Mouse (Mus musculus): ENCODE measurements around the gene Arhgap6.

The Arhgap6 gene

DNA sequence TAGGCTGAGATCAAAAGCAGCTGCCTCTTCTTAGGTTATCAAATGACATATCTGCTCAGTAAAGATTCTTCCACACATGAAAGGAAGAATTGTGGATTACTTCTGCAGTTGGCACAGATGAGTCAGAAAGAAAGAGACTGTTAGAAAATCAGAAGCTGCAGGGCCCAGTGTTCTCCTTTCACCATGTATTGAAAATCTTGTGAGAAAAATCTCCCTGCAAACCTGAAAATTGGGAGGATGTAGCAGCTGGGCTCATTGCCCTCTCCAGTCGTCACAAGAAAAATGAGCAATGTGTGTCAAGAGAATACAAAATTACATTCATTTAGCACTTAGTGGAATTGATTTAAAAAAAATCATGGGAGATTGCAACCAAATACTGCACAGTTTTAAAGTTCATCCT is 180.5 kb downstream of the Arhgap6 start:
- ChIA-PET CTCF (no interaction called here), POLR2A (no interaction called here)

DNA sequence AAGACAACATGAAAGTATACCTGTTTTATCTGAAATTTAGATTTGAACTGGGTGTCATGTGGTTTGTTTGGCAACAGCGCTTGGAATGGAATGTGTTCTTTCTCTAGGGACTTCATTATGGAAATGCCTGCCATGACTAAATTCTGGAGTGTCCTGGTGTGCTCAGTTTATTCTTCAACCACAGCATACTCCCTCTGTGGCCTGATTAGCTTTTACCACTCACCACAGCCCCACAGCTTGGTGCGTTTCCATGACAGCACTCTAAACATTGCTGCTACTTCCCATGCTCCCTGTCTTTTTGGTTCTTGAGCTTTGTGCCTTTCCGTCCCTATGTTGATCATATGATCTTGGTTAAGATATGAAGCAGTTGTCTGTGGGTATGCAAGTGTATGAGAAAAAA is 182.9 kb downstream of the Arhgap6 start:
- CTCF ChIA-PET, result no interaction called here
- POLR2A ChIA-PET, result no interaction called here

DNA sequence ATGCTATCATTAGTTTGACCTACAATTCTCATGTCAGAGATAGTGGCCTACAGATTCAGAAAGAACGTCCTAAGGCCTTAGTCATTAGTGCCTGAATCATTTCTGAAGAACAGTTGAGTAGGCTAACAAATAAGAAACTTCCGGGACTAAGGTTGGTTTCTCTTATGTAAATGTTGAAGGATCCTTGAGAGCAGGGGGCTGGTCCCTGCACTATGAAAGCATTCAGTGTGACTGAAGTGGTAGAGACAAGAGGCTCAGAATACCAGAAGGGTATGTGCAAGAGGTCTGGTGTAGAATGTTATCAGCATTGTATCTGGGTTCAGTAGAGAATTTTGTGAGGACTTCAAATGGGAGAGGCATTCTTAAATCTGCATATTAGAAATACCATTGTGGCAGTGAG is 185.5 kb downstream of the Arhgap6 start:
- ChIA-PET CTCF (no interaction called here), POLR2A (no interaction called here)

DNA sequence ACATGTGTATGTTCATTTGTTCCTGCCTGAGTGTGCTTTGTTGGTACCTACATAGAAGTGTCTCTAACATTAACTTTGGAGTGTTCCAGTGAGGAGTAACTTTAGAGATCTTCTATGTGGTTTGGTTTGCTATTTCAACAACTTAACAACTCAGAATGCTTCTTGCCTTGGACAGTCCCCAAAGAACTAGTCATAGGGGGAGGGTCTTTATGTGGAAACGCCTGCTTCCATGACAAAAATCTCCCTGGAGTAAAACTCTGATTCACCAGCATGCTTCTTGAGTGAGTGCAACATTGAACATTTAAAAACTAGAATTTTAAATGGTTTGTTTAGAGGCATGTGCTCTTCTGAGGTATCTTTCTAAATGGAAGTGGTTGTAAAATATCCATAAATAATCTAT is 212.2 kb downstream of the Arhgap6 start:
- ChIA-PET CTCF (no interaction called here), POLR2A (no interaction called here)

GRCm38 (mm10) chrX:169012701-169013100 is 217.8 kb downstream of the Arhgap6 start:
- POLR2A ChIA-PET, result no interaction called here
- CTCF ChIA-PET, result no interaction called here

DNA sequence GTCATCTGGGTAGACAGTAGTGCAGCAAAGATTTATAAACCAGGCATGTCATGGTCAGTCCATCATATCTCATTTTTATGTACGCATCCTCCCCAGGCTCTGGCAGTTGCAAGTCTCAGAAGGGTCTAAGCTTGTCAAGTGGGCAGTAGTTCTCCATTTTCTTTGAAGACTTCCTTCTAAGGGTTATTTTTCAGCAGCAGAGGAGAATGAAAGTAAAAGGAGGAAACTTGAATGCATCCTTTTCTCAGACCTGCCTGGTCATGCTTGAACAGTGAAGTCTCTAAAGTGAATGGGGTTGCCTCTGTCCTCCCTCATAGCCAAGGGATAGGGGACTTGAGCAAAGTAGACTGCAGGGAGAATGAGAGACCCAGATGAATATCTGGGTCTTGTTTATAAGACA is 239.5 kb downstream of the Arhgap6 start:
- CTCF ChIA-PET, result no interaction called here

DNA sequence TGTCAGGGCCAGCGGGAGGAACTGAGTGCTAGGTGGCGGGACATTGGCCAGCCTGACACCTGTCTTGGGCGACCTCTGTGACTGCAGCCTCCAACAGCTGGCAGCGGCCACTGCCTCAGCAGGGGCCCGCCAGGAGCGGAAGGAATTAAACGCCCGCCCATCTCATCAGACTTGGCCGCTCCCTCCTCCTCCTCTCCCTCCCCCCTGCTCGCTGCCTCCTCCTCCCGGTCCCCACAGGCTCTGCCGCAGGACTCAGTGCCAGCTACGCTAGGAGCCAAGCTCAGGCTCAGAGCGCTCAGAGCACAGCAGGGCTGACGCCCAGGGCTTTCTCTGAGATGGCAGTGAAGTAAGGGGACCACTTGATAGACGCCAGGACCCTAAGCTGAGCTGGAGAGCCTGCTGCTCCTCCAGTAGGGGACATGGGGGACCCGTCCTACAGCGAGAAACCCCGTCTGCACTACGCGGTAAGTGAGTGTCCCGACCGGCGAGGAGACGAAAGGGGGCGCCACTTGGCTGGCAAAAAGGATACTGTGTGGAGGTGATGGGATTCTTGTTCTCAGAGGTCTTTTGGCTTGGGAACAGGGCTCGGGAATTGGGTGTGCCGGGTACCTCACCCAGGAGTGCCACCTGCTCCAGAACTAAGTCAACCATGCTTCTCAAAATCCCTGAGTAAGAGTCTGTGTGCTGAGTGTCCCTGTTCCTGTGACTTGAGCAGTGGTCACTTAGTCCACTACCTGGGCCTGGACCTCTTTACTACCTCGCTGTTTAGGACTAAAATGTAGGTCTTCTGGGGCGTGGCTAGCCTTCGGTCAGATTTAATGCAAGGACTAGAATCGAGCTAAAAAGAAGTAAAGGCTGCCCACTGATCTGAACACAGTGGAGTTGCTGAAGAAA is 241.8 kb downstream of the Arhgap6 start:
- ChIA-PET CTCF (interaction anchor here in 1 of 4 experiments (1.1 kb wide), 1 partner anchor 267 kb away, joined by 5 read pairs; no protein-coding TSS in a partner anchor), POLR2A (interaction anchor here in 1 of 4 experiments (0.6 to 1.0 kb wide), 2 partner anchors 8 to 17 kb away, joined by 3 read pairs; no protein-coding TSS in a partner anchor)

More for the DNA sequence above, 239.5 kb downstream of the Arhgap6 start:
- POLR2A ChIA-PET, result no interaction called here

DNA sequence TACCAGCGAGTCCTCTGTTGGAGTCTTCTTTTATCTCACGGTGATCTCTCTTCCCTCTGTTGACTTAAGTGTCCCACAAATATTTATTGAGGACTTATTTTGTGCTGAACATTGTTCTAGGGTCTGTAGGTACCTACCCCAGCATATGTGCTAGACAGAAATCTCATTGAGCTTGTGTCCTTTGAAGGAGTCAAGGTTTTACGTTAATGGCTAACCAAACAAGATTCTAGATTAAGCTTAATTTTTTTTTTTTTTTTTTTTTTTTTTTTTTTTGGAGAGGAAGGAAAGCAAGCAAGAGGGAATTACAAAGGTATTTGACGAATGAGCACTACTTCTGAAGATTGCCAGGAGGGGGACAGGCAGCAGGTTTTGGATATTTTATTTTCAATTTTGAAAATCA is 242.5 kb downstream of the Arhgap6 start:
- ChIA-PET POLR2A (interaction anchor here in 1 of 4 experiments (0.6 kb wide), 1 partner anchor 9 kb away, joined by 3 read pairs; no protein-coding TSS in a partner anchor), CTCF (no interaction called here)

DNA sequence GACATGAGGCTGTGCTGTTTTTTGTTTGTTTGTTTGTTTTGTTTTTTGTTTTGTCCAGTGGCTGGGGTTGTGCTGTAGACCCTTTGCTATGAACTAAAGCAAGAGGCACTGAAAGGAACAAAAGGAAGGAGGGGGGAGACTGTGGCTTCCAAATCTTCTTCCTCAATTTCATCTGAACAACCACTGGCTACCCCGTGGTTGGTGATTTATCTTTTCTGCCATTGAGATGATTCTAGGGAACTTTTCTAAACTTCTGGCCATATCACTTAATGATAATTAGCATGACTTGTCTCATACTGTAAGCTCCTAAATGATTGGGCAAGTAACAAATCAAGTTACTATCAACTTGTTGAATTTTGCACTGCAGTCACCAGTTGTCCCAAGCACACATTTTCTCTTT is 249.0 kb downstream of the Arhgap6 start:
- CTCF ChIA-PET, result no interaction called here
- POLR2A ChIA-PET, result no interaction called here

GRCm38 (mm10) chrX:169047595-169047994 is 252.7 kb downstream of the Arhgap6 start:
- ChIA-PET CTCF (no interaction called here), POLR2A (no interaction called here)

GRCm38 (mm10) chrX:169049550-169049949 is 254.7 kb downstream of the Arhgap6 start:
- CTCF ChIA-PET, result no interaction called here
- POLR2A ChIA-PET, result no interaction called here

DNA sequence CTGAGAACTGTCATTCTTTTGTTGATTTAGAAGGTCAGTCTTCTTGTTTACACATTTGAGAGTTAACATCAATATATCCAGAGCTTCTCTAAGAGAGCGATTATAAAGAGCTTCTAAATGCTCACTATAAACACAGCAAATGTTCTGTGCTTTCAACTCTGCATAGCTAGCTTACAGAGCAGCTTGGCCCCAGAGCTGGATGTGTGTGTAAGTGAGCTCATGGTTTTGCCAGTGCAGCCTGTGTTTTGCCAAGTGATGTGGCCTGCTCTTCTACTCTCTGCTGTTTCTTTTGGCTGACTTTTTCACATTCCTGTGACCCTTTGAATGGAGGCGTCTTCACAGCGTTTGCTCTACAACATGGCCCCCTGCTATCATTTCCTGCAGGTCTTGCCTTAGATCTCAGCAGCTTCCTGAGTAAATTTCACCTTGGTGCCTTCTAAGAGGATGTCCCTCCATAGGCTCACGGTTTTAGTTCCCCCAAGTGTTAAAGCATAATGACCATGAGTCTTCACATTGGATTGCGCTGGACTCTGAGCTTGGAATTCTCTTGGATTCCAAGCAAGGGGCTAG is 259.1 kb downstream of the Arhgap6 start:
- POLR2A ChIA-PET, result interaction anchor here in 1 of 4 experiments (1.1 kb wide), 1 partner anchor 18 kb away, joined by 3 read pairs; no protein-coding TSS in a partner anchor
- CTCF ChIA-PET, result interaction anchor here in 1 of 4 experiments (0.6 kb wide), 1 partner anchor 32 kb away, joined by 3 read pairs; no protein-coding TSS in a partner anchor

GRCm38 (mm10) chrX:169062555-169062954 is 267.7 kb downstream of the Arhgap6 start:
- ChIA-PET CTCF (no interaction called here), POLR2A (no interaction called here)

DNA sequence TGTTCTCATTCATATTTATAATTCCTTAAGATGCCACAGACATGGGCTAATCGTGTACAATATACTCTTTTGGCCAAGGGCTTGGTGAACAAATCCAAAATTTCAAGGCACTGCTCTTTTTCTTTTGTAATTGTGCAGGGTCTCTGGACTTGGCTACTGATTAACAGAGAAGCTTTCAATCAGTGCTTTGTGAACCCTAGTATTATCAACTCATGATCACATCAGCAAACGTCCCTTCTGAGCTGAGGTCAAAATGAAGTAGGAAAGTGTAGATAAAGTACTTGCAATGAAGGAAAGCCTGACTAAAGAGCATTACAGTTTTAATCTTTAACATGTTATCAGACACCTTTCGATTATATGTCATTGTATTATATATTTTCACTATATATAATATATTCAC is 270.4 kb downstream of the Arhgap6 start:
- POLR2A ChIA-PET, result no interaction called here
- CTCF ChIA-PET, result no interaction called here

- CTCF ChIA-PET, result no interaction called here
- POLR2A ChIA-PET, result no interaction called here
These were observed 271.0 kb downstream of the Arhgap6 start for GRCm38 (mm10) chrX:169065922-169066321.

DNA sequence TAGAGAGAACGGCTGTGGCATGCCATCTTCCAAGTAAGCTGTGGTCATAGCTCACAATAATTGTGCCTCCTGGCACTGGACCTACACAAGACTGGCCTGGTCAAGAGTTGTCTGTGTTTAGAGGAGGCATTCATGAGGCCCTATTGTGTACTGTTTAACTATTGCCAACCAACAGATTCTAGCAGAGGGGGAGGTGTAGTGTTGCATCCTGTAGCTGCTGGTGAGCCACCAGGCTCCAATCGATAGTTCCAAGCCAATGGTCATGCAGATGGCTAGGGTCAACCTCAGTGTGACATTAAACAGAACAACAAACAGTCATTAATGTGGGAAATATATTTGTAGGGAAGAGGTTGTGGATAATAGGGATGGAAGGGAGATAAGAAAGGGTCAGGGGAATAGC is 280.1 kb downstream of the Arhgap6 start:
- ChIA-PET POLR2A (no interaction called here), CTCF (no interaction called here)

- POLR2A ChIA-PET, result no interaction called here
- CTCF ChIA-PET, result no interaction called here
These were observed 286.7 kb downstream of the Arhgap6 start for GRCm38 (mm10) chrX:169081609-169082008.

DNA sequence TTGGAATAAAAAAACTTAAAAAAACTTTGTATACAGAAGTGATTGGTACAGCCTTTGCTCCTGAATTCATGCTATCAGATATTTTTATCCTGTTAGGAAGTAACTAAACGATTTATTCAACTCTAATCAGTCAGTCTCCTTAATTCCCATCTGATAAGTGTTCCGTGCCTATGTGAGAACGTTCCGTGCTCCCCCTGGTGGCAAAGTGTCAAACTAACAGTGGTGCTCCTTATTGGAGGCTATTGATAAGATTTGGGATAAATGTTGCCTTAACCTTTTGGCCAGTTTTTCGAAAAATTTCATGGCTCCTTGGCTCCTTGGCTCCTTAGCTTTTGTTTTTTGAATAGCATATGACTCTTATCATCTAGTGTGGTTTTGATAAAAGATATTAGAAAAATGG is 291.0 kb downstream of the Arhgap6 start:
- ChIA-PET CTCF (interaction anchor here in 1 of 4 experiments (0.7 kb wide), 1 partner anchor 32 kb away, joined by 3 read pairs; no protein-coding TSS in a partner anchor), POLR2A (no interaction called here)

- ChIA-PET CTCF (no interaction called here), POLR2A (interaction anchor here in 1 of 4 experiments (0.5 kb wide), 1 partner anchor 35 kb away, joined by 5 read pairs; no protein-coding TSS in a partner anchor)
These were observed 294.3 kb downstream of the Arhgap6 start for GRCm38 (mm10) chrX:169089221-169089620.

DNA sequence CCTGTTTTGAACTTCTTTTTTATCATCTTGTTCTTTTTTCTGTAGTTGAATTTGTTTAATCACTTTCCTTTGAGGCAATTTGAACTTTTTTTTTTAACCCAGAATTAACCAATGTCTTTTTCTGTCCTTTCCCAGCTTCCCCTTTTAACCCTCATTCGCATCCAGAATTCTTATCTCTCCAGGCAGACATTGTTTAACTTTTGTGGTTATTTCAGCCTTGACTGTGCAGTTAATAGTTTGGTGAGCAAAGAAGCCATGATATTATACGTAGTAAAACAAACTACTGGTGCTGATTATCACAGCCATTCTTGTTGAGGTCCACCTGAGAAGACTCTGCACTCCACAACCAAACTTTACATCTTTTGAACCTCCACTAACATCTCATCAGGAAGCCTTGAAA is 299.7 kb downstream of the Arhgap6 start:
- ChIA-PET CTCF (no interaction called here), POLR2A (no interaction called here)

DNA sequence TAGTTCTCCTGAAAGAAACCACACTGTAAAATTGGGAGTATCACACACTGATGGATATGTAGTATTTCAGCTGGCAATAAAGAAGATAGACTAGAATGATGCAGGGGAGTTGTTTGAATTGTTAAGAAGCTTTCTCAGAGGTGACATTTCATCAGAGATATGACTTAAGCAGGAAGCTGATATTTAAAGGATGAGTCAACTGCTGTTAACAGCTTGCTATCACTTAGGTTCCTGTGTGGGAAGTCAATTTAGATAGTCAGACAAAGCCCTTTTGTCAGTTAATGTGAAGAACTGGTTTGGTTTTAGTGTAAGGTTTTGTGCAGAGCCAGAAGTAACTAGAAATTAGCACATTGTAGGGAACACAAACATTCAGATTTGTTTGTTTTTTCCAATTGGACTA is 300.7 kb downstream of the Arhgap6 start:
- CTCF ChIA-PET, result interaction anchor here in 1 of 4 experiments (0.6 kb wide), 1 partner anchor 110 kb away, joined by 3 read pairs; no protein-coding TSS in a partner anchor
- POLR2A ChIA-PET, result no interaction called here

Data from embryonic stem cell, embryonic (primary cell).